Mouse (Mus musculus) heart, postnatal 0 days (tissue): ENCODE data around the gene Aldh18a1. TPM values are rescaled to one million over a fixed set of nuclear protein-coding genes. Genes with fewer than 3 reads are reported as not detected.
A peak's percentile ranks its signal among the peaks of the same experiment; 100 is the strongest.

Experiments used
- ATAC-seq: fragments of 200-750 bp; cut with Nextera tagmentation; 2 replicates; pipeline ENCODE4 v1.8.0; 2017; ENCODE audit warnings: low read depth, moderate number of reproducible peaks, moderate library complexity; ENCODE audit not compliant: insufficient read depth
- DNase-seq: peaks from one replicate; pipeline ENCODE4 v3.0.0-alpha.2; 2016; ENCODE audit warnings: low spot score
- H3K27ac ChIP-seq: fragments of 300-500 bp; sonication (generic); 2 replicates; pipeline ENCODE4 v1.5.1; 2014; ENCODE audit warnings: low read depth, mild to moderate bottlenecking
- H3K27me3 ChIP-seq: fragments of 300-500 bp; sonication (generic); 2 replicates; pipeline ENCODE4 v1.6.1; 2014; ENCODE audit warnings: low read length, mixed read lengths; ENCODE audit not compliant: control insufficient read depth, insufficient read depth
- H3K36me3 ChIP-seq: fragments of 300-500 bp; sonication (generic); replicated peaks from 2 replicates; pipeline ENCODE4 v1.6.1; 2014; ENCODE audit warnings: low read length, mixed read lengths; ENCODE audit not compliant: control insufficient read depth, insufficient read depth
- H3K4me1 ChIP-seq: fragments of 300-500 bp; sonication (generic); 2 replicates; pipeline ENCODE4 v1.6.1; 2014; ENCODE audit warnings: antibody characterized with exemption; ENCODE audit not compliant: control insufficient read depth, insufficient read depth
- H3K4me2 ChIP-seq: fragments of 300-500 bp; sonication (generic); 2 replicates; pipeline ENCODE4 v1.6.1; 2014; ENCODE audit warnings: low read depth, mild to moderate bottlenecking, low read length, moderate library complexity
- H3K4me3 ChIP-seq: fragments of 300-500 bp; sonication (generic); 2 replicates; pipeline ENCODE4 v1.5.1; 2014; ENCODE audit warnings: low read depth, low read length
- H3K9ac ChIP-seq: fragments of 300-500 bp; sonication (generic); replicated peaks from 2 replicates; pipeline ENCODE4 v1.6.1; 2014; ENCODE audit warnings: low read depth, low read length, mixed read lengths
- H3K9me3 ChIP-seq: fragments of 300-500 bp; sonication (generic); replicated peaks from 2 replicates; pipeline ENCODE4 v1.6.1; 2016; ENCODE audit warnings: low read length; ENCODE audit not compliant: control insufficient read depth
- CTCF ChIP-seq: IDR thresholded peaks from 2 replicates; pipeline ENCODE4 v1.5.1; 2016; ENCODE audit warnings: antibody characterized with exemption, control low read depth, low read depth
- EP300 ChIP-seq: IDR thresholded peaks from 2 replicates; pipeline ENCODE4 v1.6.1; 2016; ENCODE audit warnings: antibody characterized with exemption, low read depth
- WGBS: fragments of 180-500 bp; shearing (Covaris S2); extraction: QIAGEN DNeasy Blood & Tissue Kit; methylation state at CpG from one replicate; pipeline ENCODE4 v1.1.7; 2014; 5-methylcytosine and 5-hydroxymethylcytosine counted together
- polyA plus RNA-seq: library from polyadenylated mRNA; unstranded; fragments of >200 nt; fragmentation: Nextera tagmentation; extraction: Ambion mirVana; gene quantifications from 2 replicates; pipeline ENCODE4 v1.2.1, GENCODE M21; 2015
- total RNA-seq: library from RNA; depleted of rRNA; stranded (reverse); fragments of >200 nt; gene quantifications from 2 replicates; pipeline ENCODE4 v1.2.3, GENCODE M21; 2014; ENCODE audit warnings: low replicate concordance

Aldh18a1 gene
- total and polyA plus RNA-seq, 2 experiments from 2014 or later, result 20.9 to 41.3 TPM

GRCm38 (mm10) chr19:40512500-40513421 lies 75.5 kb downstream of the Aldh18a1 start:
- ATAC-seq (peak; percentile 27; the same call in 1 of the 2 replicates), DNase-seq (no peak)
- H3K27me3 ChIP-seq, result no peaks in the 10 kb centered on the region
- peaks cover 19% of the 10 kb centered on the region for H3K4me1 ChIP-seq
- peak overlapping the region; percentile 84 for H3K4me3 ChIP-seq
- H3K9ac ChIP-seq, result peak overlapping the region; percentile 83
- peak overlapping the region; percentile 79 for H3K4me2 ChIP-seq
- WGBS, result 2% methylated on average over 34 of the region's 34 CpGs
- peak overlapping the region; percentile 93 for H3K27ac ChIP-seq
- peaks cover 4% of the 10 kb centered on the region; the same call in 1 of the 2 replicates for H3K36me3 ChIP-seq
- H3K9me3 ChIP-seq, result no peaks in the 10 kb centered on the region; the same call in 1 of the 2 replicates
- TF ChIP-seq CTCF (no peak), EP300 (no peak)

GRCm38 (mm10) chr19:40511679-40512309 lies 76.5 kb downstream of the Aldh18a1 start:
- peak; percentile 9; the same call in 1 of the 2 replicates for ATAC-seq

GRCm38 (mm10) chr19:40511100-40511439 lies 77.2 kb downstream of the Aldh18a1 start:
- WGBS, result 61% methylated on average over 8 of the region's 8 CpGs
- Histone ChIP-seq H3K4me3 (peak overlapping the region; percentile 84), H3K4me2 (peak overlapping the region; percentile 79), H3K27ac (peak overlapping the region; percentile 93; the same call in 1 of the 2 replicates), H3K27me3 (no peaks in the 10 kb centered on the region), H3K9ac (peak overlapping the region; percentile 83; the same call in 1 of the 2 replicates), H3K9me3 (no peaks in the 10 kb centered on the region; the same call in 1 of the 2 replicates), H3K36me3 (peaks cover 6% of the 10 kb centered on the region; the same call in 1 of the 2 replicates), H3K4me1 (peaks cover 26% of the 10 kb centered on the region)
- ATAC-seq (no peak), DNase-seq (no peak)
- no peak for TF ChIP-seq CTCF
- TF ChIP-seq EP300, result no peak

More at GRCm38 (mm10) chr19:40511679-40512309, 76.5 kb downstream of the Aldh18a1 start:
- H3K4me3 ChIP-seq, result peak overlapping the region; percentile 84
- H3K36me3 ChIP-seq, result peaks cover 6% of the 10 kb centered on the region; the same call in 1 of the 2 replicates
- DNase-seq, result peak; percentile 76
- H3K27me3 ChIP-seq, result no peaks in the 10 kb centered on the region
- no peaks in the 10 kb centered on the region; the same call in 1 of the 2 replicates for H3K9me3 ChIP-seq
- H3K4me1 ChIP-seq, result peaks cover 19% of the 10 kb centered on the region
- peak overlapping the region; percentile 79 for H3K4me2 ChIP-seq
- peak overlapping the region; percentile 93 for H3K27ac ChIP-seq
- peak overlapping the region; percentile 83 for H3K9ac ChIP-seq
- TF ChIP-seq CTCF, result no peak
- TF ChIP-seq EP300, result no peak; the same call in 1 of the 2 replicates
- WGBS, result 10% methylated on average over 5 of the region's 5 CpGs

GRCm38 (mm10) chr19:40510387-40511099 lies 77.7 kb downstream of the Aldh18a1 start:
- DNase-seq (no peak), ATAC-seq (no peak)
- peaks cover 30% of the 10 kb centered on the region for H3K4me1 ChIP-seq
- H3K36me3 ChIP-seq, result peaks cover 6% of the 10 kb centered on the region; the same call in 1 of the 2 replicates
- TF ChIP-seq CTCF (no peak), EP300 (no peak)
- no peaks in the 10 kb centered on the region for H3K27me3 ChIP-seq
- H3K4me2 ChIP-seq, result peak overlapping the region; percentile 79
- H3K9me3 ChIP-seq, result no peaks in the 10 kb centered on the region; the same call in 1 of the 2 replicates
- H3K4me3 ChIP-seq, result peak overlapping the region; percentile 84
- peak overlapping the region; percentile 83; the same call in 1 of the 2 replicates for H3K9ac ChIP-seq
- 61% methylated on average over 13 of the region's 13 CpGs for WGBS
- H3K27ac ChIP-seq, result peak overlapping the region; percentile 93

- peaks cover 42% of the 10 kb centered on the region for H3K4me1 ChIP-seq
- WGBS, result 65% methylated on average over 2 of the region's 2 CpGs
Observed at GRCm38 (mm10) chr19:40509274-40509673, 79.0 kb downstream of the Aldh18a1 start.

More at GRCm38 (mm10) chr19:40509274-40509673, 79.0 kb downstream of the Aldh18a1 start:
- DNase-seq (no peak), ATAC-seq (no peak)
- Histone ChIP-seq H3K9ac (no peak overlapping the region), H3K4me2 (no peak overlapping the region), H3K27ac (peak overlapping the region; percentile 70), H3K4me3 (no peak overlapping the region), H3K9me3 (no peaks in the 10 kb centered on the region; the same call in 1 of the 2 replicates), H3K36me3 (peaks cover 6% of the 10 kb centered on the region; the same call in 1 of the 2 replicates), H3K27me3 (no peaks in the 10 kb centered on the region)
- TF ChIP-seq CTCF (peak; percentile 25), EP300 (no peak)
